Mouse (Mus musculus) left cerebral cortex, adult 2 months (tissue): ENCODE results near the gene Abhd14b. TPM values are rescaled to one million over a fixed set of nuclear protein-coding genes. Genes with fewer than 3 reads are reported as not detected.

Source experiments
- DNase-seq, 2 experiments: peaks; one replicate each; pipeline ENCODE4 v3.0.0; 2021 to 2022; ENCODE audit warnings: low spot score in 2 of 2, mixed read lengths in 1 of 2; ENCODE audit errors: extremely low spot score in 1 of 2
- H3K27ac ChIP-seq: fragments of 200-600 bp; 2 replicates; pipeline ENCODE4 v1.8.1; 2022
- H3K4me3 ChIP-seq: fragments of 200-600 bp; 2 replicates; pipeline ENCODE4 v1.8.1; 2022
- CTCF ChIP-seq: fragments of 200-600 bp; IDR thresholded peaks from 2 replicates; pipeline ENCODE4 v1.8.1; 2022; ENCODE audit warnings: antibody characterized with exemption, mild to moderate bottlenecking, moderate library complexity
- intact Hi-C: fragments of 180-260 bp; cut with DNase I; formaldehyde crosslinking; loops from one replicate; pipeline ENCODE4 v1.15.1; 2025
- total RNA-seq, 2 experiments: library from RNA; stranded (reverse); gene quantifications; 2 replicates each; pipeline ENCODE4 v1.2.3; 2021

Abhd14b gene
- total RNA-seq, 2 experiments from 2014 or later, result 12.2 to 14.1 TPM

GRCm38 (mm10) chr9:106433389-106433788 lies 13.9 kb upstream of the Abhd14b start:
- intact Hi-C loops, result no loop called here

GRCm38 (mm10) chr9:106436566-106436965 lies 10.7 kb upstream of the Abhd14b start:
- Histone ChIP-seq H3K27ac (no peak overlapping the region), H3K4me3 (no peak overlapping the region)
- no peak for DNase-seq
- no peak for TF ChIP-seq CTCF
- intact Hi-C loops, result no loop called here

More at GRCm38 (mm10) chr9:106433389-106433788, 13.9 kb upstream of the Abhd14b start:
- DNase-seq, result peak in 1 of 2 experiments; percentile 60
- Histone ChIP-seq H3K4me3 (no peak overlapping the region), H3K27ac (peak overlapping the region; percentile 67; the same call in 1 of the 2 replicates)
- no peak for TF ChIP-seq CTCF

GRCm38 (mm10) chr9:106442680-106443079 lies 4.6 kb upstream of the Abhd14b start:
- no peak for DNase-seq
- intact Hi-C loops, result no loop called here
- H3K4me3 ChIP-seq, result no peak overlapping the region
- peak; percentile 61 for TF ChIP-seq CTCF
- no peak overlapping the region for H3K27ac ChIP-seq

- Histone ChIP-seq H3K4me3 (no peak overlapping the region), H3K27ac (no peak overlapping the region)
- no peak for TF ChIP-seq CTCF
- intact Hi-C loops, result no loop called here
- DNase-seq, result no peak
These were observed 2.4 kb upstream of the Abhd14b start for GRCm38 (mm10) chr9:106444836-106445235.

GRCm38 (mm10) chr9:106447951-106448350 lies 692 bp downstream of the Abhd14b start:
- H3K4me3 ChIP-seq, result peak overlapping the region; percentile 61
- no peak for DNase-seq
- intact Hi-C loops, result loop anchor here (1.0 kb wide), 1 partner anchor 28 kb away; the partner anchor contains the start of gene Parp3
- H3K27ac ChIP-seq, result peak overlapping the region; percentile 83
- TF ChIP-seq CTCF, result no peak

- Histone ChIP-seq H3K27ac (peak overlapping the region; percentile 83), H3K4me3 (peak overlapping the region; percentile 61)
- intact Hi-C loops, result loop anchor here (1.0 kb wide), 1 partner anchor 28 kb away; the partner anchor contains the start of gene Parp3
- TF ChIP-seq CTCF, result peak; percentile 79
- peak; percentile 67 to 70 for DNase-seq
These were observed 1.3 kb downstream of the Abhd14b start for GRCm38 (mm10) chr9:106448498-106449031.

- Histone ChIP-seq H3K27ac (peak overlapping the region; percentile 36), H3K4me3 (no peak overlapping the region)
- DNase-seq, result no peak
- intact Hi-C loops, result no loop called here
- TF ChIP-seq CTCF, result no peak
These were observed 2.7 kb downstream of the Abhd14b start for GRCm38 (mm10) chr9:106449947-106450346.

- intact Hi-C loops, result no loop called here
- no peak overlapping the region for H3K4me3 ChIP-seq
- no peak overlapping the region for H3K27ac ChIP-seq
- DNase-seq, result no peak
- TF ChIP-seq CTCF, result no peak
These were observed 3.4 kb downstream of the Abhd14b start for GRCm38 (mm10) chr9:106450661-106451060.

GRCm38 (mm10) chr9:106451298-106451697 lies 4.0 kb downstream of the Abhd14b start:
- TF ChIP-seq CTCF, result no peak
- no peak overlapping the region for H3K4me3 ChIP-seq
- no peak overlapping the region for H3K27ac ChIP-seq
- DNase-seq, result no peak
- intact Hi-C loops, result no loop called here

- no peak overlapping the region for H3K4me3 ChIP-seq
- TF ChIP-seq CTCF, result no peak
- H3K27ac ChIP-seq, result no peak overlapping the region
- DNase-seq, result no peak
- intact Hi-C loops, result no loop called here
These were observed 4.6 kb downstream of the Abhd14b start for GRCm38 (mm10) chr9:106451899-106452298.

GRCm38 (mm10) chr9:106452351-106452750 lies 5.1 kb downstream of the Abhd14b start:
- H3K27ac ChIP-seq, result peak overlapping the region; percentile 96
- DNase-seq, result no peak
- peak overlapping the region; percentile 79; the same call in 1 of the 2 replicates for H3K4me3 ChIP-seq
- intact Hi-C loops, result no loop called here
- no peak for TF ChIP-seq CTCF

GRCm38 (mm10) chr9:106452821-106453220 lies 5.6 kb downstream of the Abhd14b start:
- no peak for DNase-seq

More at GRCm38 (mm10) chr9:106452821-106453220, 5.6 kb downstream of the Abhd14b start:
- intact Hi-C loops, result no loop called here
- TF ChIP-seq CTCF, result no peak
- peak overlapping the region; percentile 96 for H3K27ac ChIP-seq
- peak overlapping the region; percentile 79 for H3K4me3 ChIP-seq
